Mouse (Mus musculus) MEL (cell line): Measurements from ENCODE around the gene Rnaset2b.
"Not testable (repeated sequence)": the region's sequence is repeated elsewhere in the genome, so short reads cannot be mapped to it uniquely, and the experiment has no call there.

ENCODE experiments used
- GATA1 ChIP-seq: IDR thresholded peaks from 2 replicates; pipeline ENCODE4 v1.6.1; 2011; ENCODE audit warnings: low read depth, low read length, improper control_type of control experiment
- MAZ ChIP-seq: IDR thresholded peaks from 2 replicates; pipeline ENCODE4 v1.6.1; 2012; ENCODE audit warnings: low read depth, mild to moderate bottlenecking, inconsistent platforms, low read length, improper control_type of control experiment
- POLR2A ChIP-seq, 2 experiments: IDR thresholded peaks; 2 replicates each; pipeline ENCODE4 v1.6.1; 2011 to 2012; ENCODE audit warnings: low read length in 2 of 2, mild to moderate bottlenecking in 2 of 2, control low read depth in 1 of 2, improper control_type of control experiment in 1 of 2, low read depth in 1 of 2, moderate library complexity in 1 of 2; ENCODE audit not compliant: control insufficient read depth in 1 of 2, insufficient read depth in 1 of 2, poor library complexity in 1 of 2

- TF ChIP-seq MAZ, GATA1: not testable (repeated sequence)
- TF ChIP-seq POLR2A (IDR thresholded peaks at IDR 0.05; ENCODE audit: control insufficient read depth in 1 of 2, insufficient read depth in 1 of 2, low read depth in 1 of 2, low read length in 2 of 2, poor library complexity in 1 of 2), result peak in 1 of 2 experiments; percentile 34; a peak in 1 of 4 replicates
These were observed 22.3 kb upstream of the Rnaset2b start, which contains the start of gene Rsph3b for GRCm38 (mm10) chr17:6947984-6948768.
